Mouse (Mus musculus): ENCODE results near the gene Gstcd. TPM values are rescaled to one million over a fixed set of nuclear protein-coding genes. Genes with fewer than 3 reads are reported as not detected.

Gstcd gene
- polyA plus RNA-seq, 1 experiment from 2014 or later, result 11.0 TPM

GRCm38 (mm10) chr3:132995172-132995903 is 96.5 kb downstream of the Gstcd start:
- no peak overlapping the region for H3K4me3 ChIP-seq (ENCODE audit: low read depth, low read length)
- no peaks in the 10 kb centered on the region for H3K36me3 ChIP-seq (ENCODE audit: control insufficient read depth, insufficient read depth, low read length)
- H3K9ac ChIP-seq (ENCODE audit: low read length), result no peak overlapping the region
- 93% methylated on average over 7 of the region's 7 CpGs for WGBS
- no peaks in the 10 kb centered on the region for H3K27me3 ChIP-seq (ENCODE audit: control insufficient read depth, insufficient read depth, low read length)
- H3K4me1 ChIP-seq (ENCODE audit: control insufficient read depth, insufficient read depth, low read length), result no peaks in the 10 kb centered on the region
- ATAC-seq (ENCODE audit: insufficient read depth, low FRiP score, low TSS enrichment) (no peak), DNase-seq (ENCODE audit: low spot score) (no peak)
- no peak overlapping the region for H3K4me2 ChIP-seq (ENCODE audit: low read depth)
- H3K27ac ChIP-seq (ENCODE audit: low read depth, low read length), result no peak overlapping the region
- no peaks in the 10 kb centered on the region for H3K9me3 ChIP-seq (ENCODE audit: control insufficient read depth, low read length)

GRCm38 (mm10) chr3:132986188-132986587 is 105.6 kb downstream of the Gstcd start:
- WGBS, result 87% methylated on average over 5 of the region's 5 CpGs
- no peak for DNase-seq (ENCODE audit: low spot score)
- no peak overlapping the region for H3K4me2 ChIP-seq (ENCODE audit: low read depth)
- no peaks in the 10 kb centered on the region for H3K27me3 ChIP-seq (ENCODE audit: control insufficient read depth, insufficient read depth, low read length)
- no peak overlapping the region for H3K4me3 ChIP-seq (ENCODE audit: low read depth, low read length)
- H3K36me3 ChIP-seq (ENCODE audit: control insufficient read depth, insufficient read depth, low read length), result no peaks in the 10 kb centered on the region
- H3K4me1 ChIP-seq (ENCODE audit: control insufficient read depth, insufficient read depth, low read length), result no peaks in the 10 kb centered on the region
- H3K9ac ChIP-seq (ENCODE audit: low read length), result no peak overlapping the region
- ATAC-seq (ENCODE audit: insufficient read depth, low FRiP score, low TSS enrichment), result no peak
- H3K27ac ChIP-seq (ENCODE audit: low read depth, low read length), result no peak overlapping the region
- no peaks in the 10 kb centered on the region for H3K9me3 ChIP-seq (ENCODE audit: control insufficient read depth, low read length)

GRCm38 (mm10) chr3:132983845-132984485 is 107.9 kb downstream of the Gstcd start:
- no peaks in the 10 kb centered on the region for H3K36me3 ChIP-seq (ENCODE audit: control insufficient read depth, insufficient read depth, low read length)
- H3K4me1 ChIP-seq (ENCODE audit: control insufficient read depth, insufficient read depth, low read length), result no peaks in the 10 kb centered on the region
- WGBS, result 46% methylated on average over 4 of the region's 4 CpGs
- H3K9me3 ChIP-seq (ENCODE audit: control insufficient read depth, low read length), result no peaks in the 10 kb centered on the region
- H3K4me2 ChIP-seq (ENCODE audit: low read depth), result no peak overlapping the region
- no peak for ATAC-seq (ENCODE audit: insufficient read depth, low FRiP score, low TSS enrichment)
- H3K27ac ChIP-seq (ENCODE audit: low read depth, low read length), result no peak overlapping the region
- DNase-seq (ENCODE audit: low spot score), result no peak
- no peak overlapping the region for H3K4me3 ChIP-seq (ENCODE audit: low read depth, low read length)
- H3K27me3 ChIP-seq (ENCODE audit: control insufficient read depth, insufficient read depth, low read length), result no peaks in the 10 kb centered on the region
- H3K9ac ChIP-seq (ENCODE audit: low read length), result no peak overlapping the region

- ATAC-seq (ENCODE audit: insufficient read depth, low FRiP score, low TSS enrichment), result no peak
- 94% methylated on average over 2 of the region's 2 CpGs for WGBS
These were observed 109.9 kb downstream of the Gstcd start for GRCm38 (mm10) chr3:132981968-132982367.

GRCm38 (mm10) chr3:132979781-132980461 is 111.9 kb downstream of the Gstcd start:
- H3K27me3 ChIP-seq (ENCODE audit: control insufficient read depth, insufficient read depth, low read length), result no peaks in the 10 kb centered on the region
- no peak for DNase-seq (ENCODE audit: low spot score)
- no peak overlapping the region for H3K4me3 ChIP-seq (ENCODE audit: low read depth, low read length)
- no peaks in the 10 kb centered on the region for H3K9me3 ChIP-seq (ENCODE audit: control insufficient read depth, low read length)
- no peaks in the 10 kb centered on the region for H3K36me3 ChIP-seq (ENCODE audit: control insufficient read depth, insufficient read depth, low read length)
- WGBS, result 92% methylated on average over 12 of the region's 12 CpGs
- no peak for ATAC-seq (ENCODE audit: insufficient read depth, low FRiP score, low TSS enrichment)
- H3K4me1 ChIP-seq (ENCODE audit: control insufficient read depth, insufficient read depth, low read length), result no peaks in the 10 kb centered on the region
- no peak overlapping the region for H3K4me2 ChIP-seq (ENCODE audit: low read depth)
- H3K27ac ChIP-seq (ENCODE audit: low read depth, low read length), result no peak overlapping the region
- no peak overlapping the region for H3K9ac ChIP-seq (ENCODE audit: low read length)

More at GRCm38 (mm10) chr3:132981968-132982367, 109.9 kb downstream of the Gstcd start:
- no peaks in the 10 kb centered on the region for H3K4me1 ChIP-seq (ENCODE audit: control insufficient read depth, insufficient read depth, low read length)
- H3K27ac ChIP-seq (ENCODE audit: low read depth, low read length), result no peak overlapping the region
- no peaks in the 10 kb centered on the region for H3K27me3 ChIP-seq (ENCODE audit: control insufficient read depth, insufficient read depth, low read length)
- no peak overlapping the region for H3K4me2 ChIP-seq (ENCODE audit: low read depth)
- H3K9me3 ChIP-seq (ENCODE audit: control insufficient read depth, low read length), result no peaks in the 10 kb centered on the region
- no peaks in the 10 kb centered on the region for H3K36me3 ChIP-seq (ENCODE audit: control insufficient read depth, insufficient read depth, low read length)
- H3K4me3 ChIP-seq (ENCODE audit: low read depth, low read length), result no peak overlapping the region
- no peak for DNase-seq (ENCODE audit: low spot score)
- no peak overlapping the region for H3K9ac ChIP-seq (ENCODE audit: low read length)

- ATAC-seq (ENCODE audit: insufficient read depth, low FRiP score, low TSS enrichment), result no peak
- no peak overlapping the region for H3K4me2 ChIP-seq (ENCODE audit: low read depth)
- no peak for DNase-seq (ENCODE audit: low spot score)
- H3K4me3 ChIP-seq (ENCODE audit: low read depth, low read length), result no peak overlapping the region
- no peak overlapping the region for H3K27ac ChIP-seq (ENCODE audit: low read depth, low read length)
- H3K9me3 ChIP-seq (ENCODE audit: control insufficient read depth, low read length), result no peaks in the 10 kb centered on the region
- WGBS, result 89% methylated on average over 5 of the region's 5 CpGs
- no peaks in the 10 kb centered on the region for H3K4me1 ChIP-seq (ENCODE audit: control insufficient read depth, insufficient read depth, low read length)
- H3K36me3 ChIP-seq (ENCODE audit: control insufficient read depth, insufficient read depth, low read length), result no peaks in the 10 kb centered on the region
- H3K9ac ChIP-seq (ENCODE audit: low read length), result no peak overlapping the region
- no peaks in the 10 kb centered on the region for H3K27me3 ChIP-seq (ENCODE audit: control insufficient read depth, insufficient read depth, low read length)
These were observed 125.6 kb downstream of the Gstcd start for GRCm38 (mm10) chr3:132966255-132966654.

GRCm38 (mm10) chr3:132964715-132965507 is 126.9 kb downstream of the Gstcd start:
- Histone ChIP-seq H3K9me3 (ENCODE audit: control insufficient read depth, low read length) (no peaks in the 10 kb centered on the region), H3K27ac (ENCODE audit: low read depth, low read length) (no peak overlapping the region), H3K27me3 (ENCODE audit: control insufficient read depth, insufficient read depth, low read length) (no peaks in the 10 kb centered on the region), H3K9ac (ENCODE audit: low read length) (no peak overlapping the region), H3K4me2 (ENCODE audit: low read depth) (no peak overlapping the region), H3K36me3 (ENCODE audit: control insufficient read depth, insufficient read depth, low read length) (no peaks in the 10 kb centered on the region), H3K4me3 (ENCODE audit: low read depth, low read length) (no peak overlapping the region), H3K4me1 (ENCODE audit: control insufficient read depth, insufficient read depth, low read length) (no peaks in the 10 kb centered on the region)
- WGBS, result 79% methylated on average over 9 of the region's 9 CpGs
- ATAC-seq (ENCODE audit: insufficient read depth, low FRiP score, low TSS enrichment) (no peak), DNase-seq (ENCODE audit: low spot score) (no peak)

- Histone ChIP-seq H3K36me3 (ENCODE audit: control insufficient read depth, insufficient read depth, low read length) (no peaks in the 10 kb centered on the region), H3K27me3 (ENCODE audit: control insufficient read depth, insufficient read depth, low read length) (no peaks in the 10 kb centered on the region), H3K4me1 (ENCODE audit: control insufficient read depth, insufficient read depth, low read length) (no peaks in the 10 kb centered on the region), H3K9ac (ENCODE audit: low read length) (no peak overlapping the region), H3K9me3 (ENCODE audit: control insufficient read depth, low read length) (no peaks in the 10 kb centered on the region), H3K4me3 (ENCODE audit: low read depth, low read length) (no peak overlapping the region), H3K27ac (ENCODE audit: low read depth, low read length) (no peak overlapping the region), H3K4me2 (ENCODE audit: low read depth) (no peak overlapping the region)
- 91% methylated on average over 7 of the region's 7 CpGs for WGBS
- ATAC-seq (ENCODE audit: insufficient read depth, low FRiP score, low TSS enrichment) (no peak), DNase-seq (ENCODE audit: low spot score) (no peak)
These were observed 129.0 kb downstream of the Gstcd start for GRCm38 (mm10) chr3:132962631-132963361.

Measured in neural tube, embryonic 11.5 days (tissue).